Mouse (Mus musculus): ENCODE data around the gene Cnr1.

GRCm38 (mm10) chr4:33988466-33989089 is 64.2 kb downstream of the Cnr1 start:
- TF ChIP-seq CTCF (IDR thresholded peaks at IDR 0.05) (no peak), EP300 (IDR thresholded peaks at IDR 0.05) (no peak)

Data from lung, postnatal 0 days (tissue).